Comparison of ENCODE assay signal across 12 mouse cellular contexts in genomic region chrX:20157519-20157918, GRCm38 (mm10).
DNase-seq lines count a peak whose midpoint lies in the region; ATAC-seq and TF ChIP-seq lines count a peak whose summit lies in the region.
"Had no signal": no experiment of that assay in that cellular context is flagged by ENCODE, and none has a peak within 500 bp of the region (broad histone marks: within the 10 kb centered on the region; RNA-seq: fewer than 3 reads in every experiment).

No protein-coding gene starts in this region.

- no peaks in the 10 kb centered on the region for H3K27me3 ChIP-seq in forebrain, embryonic 16.5 days (replicated peaks; ENCODE audit: control insufficient read depth, insufficient read depth, low read length)
- no peaks in the 10 kb centered on the region for H3K27me3 ChIP-seq in forebrain, embryonic 13.5 days
- no peaks in the 10 kb centered on the region for H3K27me3 ChIP-seq in MEL (ENCODE audit: control insufficient read depth in 1 of 2, insufficient read depth in 2 of 2, low read length in 2 of 2)
- H3K27me3 ChIP-seq: embryonic facial prominence, embryonic 12.5 days; hindbrain, embryonic 15.5 days; lung, embryonic 15.5 days had no signal

- no peak for TF ChIP-seq EP300 in MEL (IDR thresholded peaks at IDR 0.05; ENCODE audit: low read depth in 1 of 2, low read length in 2 of 2)

- 10% methylated on average over 2 of the region's 2 CpGs for WGBS in forebrain, embryonic 16.5 days
- WGBS in forebrain, embryonic 13.5 days: 14% methylated on average over 2 of the region's 2 CpGs

- no peak overlapping the region for H3K9ac ChIP-seq in forebrain, embryonic 16.5 days (replicated peaks; ENCODE audit: low read depth, low read length)
- H3K9ac ChIP-seq in forebrain, embryonic 13.5 days: no peak overlapping the region
- no peak overlapping the region for H3K9ac ChIP-seq in MEL (ENCODE audit: control insufficient read depth, low read depth, low read length, poor library complexity, severe bottlenecking)
- H3K9ac ChIP-seq: embryonic facial prominence, embryonic 12.5 days; hindbrain, embryonic 15.5 days; lung, embryonic 15.5 days had no signal

- peak; percentile 80 for TF ChIP-seq CTCF in layer of hippocampus, adult 2 months (conservative IDR thresholded peaks at IDR 0.05)
- peak in 2 of 3 experiments; percentile 36 to 64; a peak in 3 of 6 replicates for TF ChIP-seq CTCF in MEL (IDR thresholded peaks at IDR 0.05 in 2 of 3, conservative IDR thresholded peaks at IDR 0.05 in 1 of 3; ENCODE audit: control insufficient read depth in 1 of 3, insufficient read depth in 1 of 3, low read depth in 2 of 3, low read length in 3 of 3, poor library complexity in 1 of 3, severe bottlenecking in 1 of 3)

- no peak for TF ChIP-seq POLR2A in MEL (IDR thresholded peaks at IDR 0.05; ENCODE audit: control insufficient read depth in 1 of 2, insufficient read depth in 1 of 2, low read depth in 1 of 2, low read length in 2 of 2, poor library complexity in 1 of 2)

- H3K4me3 ChIP-seq in forebrain, embryonic 16.5 days (replicated peaks; ENCODE audit: low read length): no peak overlapping the region
- H3K4me3 ChIP-seq in forebrain, embryonic 13.5 days: no peak overlapping the region
- H3K4me3 ChIP-seq in layer of hippocampus, adult 2 months: no peak overlapping the region
- H3K4me3 ChIP-seq in MEL (ENCODE audit: control insufficient read depth in 1 of 2, insufficient read depth in 1 of 2, low read depth in 2 of 2, low read length in 2 of 2): no peak overlapping the region
- H3K4me3 ChIP-seq: embryonic facial prominence, embryonic 12.5 days; hindbrain, embryonic 15.5 days; lung, embryonic 15.5 days had no signal

- no peak overlapping the region for H3K27ac ChIP-seq in forebrain, embryonic 16.5 days (ENCODE audit: low read length)
- H3K27ac ChIP-seq in forebrain, embryonic 13.5 days: no peak overlapping the region
- no peak overlapping the region for H3K27ac ChIP-seq in layer of hippocampus, adult 2 months
- H3K27ac ChIP-seq in MEL (ENCODE audit: control insufficient read depth, low read depth, low read length): no peak overlapping the region
- H3K27ac ChIP-seq: embryonic facial prominence, embryonic 12.5 days; hindbrain, embryonic 15.5 days; lung, embryonic 15.5 days had no signal

- H3K4me2 ChIP-seq in forebrain, embryonic 16.5 days (ENCODE audit: low read length): no peak overlapping the region
- no peak overlapping the region for H3K4me2 ChIP-seq in forebrain, embryonic 13.5 days
- H3K4me2 ChIP-seq: embryonic facial prominence, embryonic 12.5 days; hindbrain, embryonic 15.5 days; lung, embryonic 15.5 days had no signal

- no peaks in the 10 kb centered on the region for H3K9me3 ChIP-seq in forebrain, embryonic 16.5 days (ENCODE audit: control insufficient read depth, low read length)
- H3K9me3 ChIP-seq in forebrain, embryonic 13.5 days (replicated peaks): no peaks in the 10 kb centered on the region
- no peaks in the 10 kb centered on the region for H3K9me3 ChIP-seq in MEL (replicated peaks; ENCODE audit: insufficient read depth, low read length)
- H3K9me3 ChIP-seq: embryonic facial prominence, embryonic 12.5 days; hindbrain, embryonic 15.5 days; lung, embryonic 15.5 days had no signal

- ATAC-seq in forebrain, embryonic 16.5 days: peak; percentile 62
- no peak for ATAC-seq in forebrain, embryonic 13.5 days
- ATAC-seq in inflammation-experienced regulatory T-cells, adult 6 months: no peak

- DNase-seq in layer of hippocampus, adult 2 months (ENCODE audit: low spot score in 2 of 2): peak in 1 of 2 experiments; percentile 9
- no peak for DNase-seq in layer of hippocampus, postnatal 10 days (ENCODE audit: low spot score in 2 of 2)
- DNase-seq in MEL (ENCODE audit: low read depth, low spot score): peak; percentile 25
- DNase-seq in lung, postnatal 10 days: peak; percentile 18
- DNase-seq in B cell, adult 2 months: no peak
- DNase-seq: thymus, adult 2 months had no signal

- H3K36me3 ChIP-seq in forebrain, embryonic 16.5 days (ENCODE audit: control insufficient read depth, insufficient read depth): no peaks in the 10 kb centered on the region
- H3K36me3 ChIP-seq in forebrain, embryonic 13.5 days (ENCODE audit: poor library complexity, severe bottlenecking): no peaks in the 10 kb centered on the region
- no peaks in the 10 kb centered on the region for H3K36me3 ChIP-seq in MEL (ENCODE audit: control insufficient read depth in 1 of 2, insufficient read depth in 2 of 2, low read length in 2 of 2)
- H3K36me3 ChIP-seq: embryonic facial prominence, embryonic 12.5 days; hindbrain, embryonic 15.5 days; lung, embryonic 15.5 days had no signal

- no peaks in the 10 kb centered on the region for H3K4me1 ChIP-seq in forebrain, embryonic 16.5 days (replicated peaks; ENCODE audit: control insufficient read depth, insufficient read depth, low read length)
- no peaks in the 10 kb centered on the region for H3K4me1 ChIP-seq in forebrain, embryonic 13.5 days
- H3K4me1 ChIP-seq in MEL (ENCODE audit: control insufficient read depth in 1 of 2, insufficient read depth in 2 of 2, low read length in 2 of 2): no peaks in the 10 kb centered on the region
- H3K4me1 ChIP-seq: embryonic facial prominence, embryonic 12.5 days; hindbrain, embryonic 15.5 days; lung, embryonic 15.5 days had no signal

- no peaks in the 10 kb centered on the region for H3K79me2 ChIP-seq in MEL (ENCODE audit: control insufficient read depth, insufficient read depth, low read length, poor library complexity)

- peak; percentile 68 for TF ChIP-seq RAD21 in MEL (IDR thresholded peaks at IDR 0.05; ENCODE audit: low read depth, low read length)

TF ChIP-seq in MEL, 35 proteins besides CTCF, POLR2A, EP300 and RAD21:
- no peak for TF ChIP-seq ETS1 (IDR thresholded peaks at IDR 0.05; ENCODE audit: low read depth, low read length)
- TF ChIP-seq SMC3 (IDR thresholded peaks at IDR 0.05; ENCODE audit: low read depth, low read length): peak; percentile 72
- TF ChIP-seq ZC3H11A (IDR thresholded peaks at IDR 0.05; ENCODE audit: low read depth, low read length): peak; percentile 37

Comparison
In these comparisons a context has a peak if more than half of its experiments do, and no peak if none do; other contexts are left out.
1. DNase-seq: peak in MEL (single experiment) and lung, postnatal 10 days (single experiment); none in layer of hippocampus, postnatal 10 days (0 of 2) and B cell, adult 2 months (0 of 2).